Mouse (Mus musculus): ENCODE data around the gene Ppm1b.

Gene Ppm1b

GRCm38 (mm10) chr17:84958411-84958911 lies 1.9 kb downstream of the Ppm1b start:
- peak; percentile 67 for DNase-seq

- no peak for DNase-seq
These were observed 2.6 kb downstream of the Ppm1b start for GRCm38 (mm10) chr17:84958986-84959664.

- DNase-seq = no peak
These were observed 3.1 kb downstream of the Ppm1b start for GRCm38 (mm10) chr17:84959665-84960020.

- DNase-seq = no peak
These were observed 3.6 kb downstream of the Ppm1b start for GRCm38 (mm10) chr17:84960136-84960535.

GRCm38 (mm10) chr17:84962046-84962445 lies 5.5 kb downstream of the Ppm1b start:
- no peak for DNase-seq

- no peak for DNase-seq
These were observed 7.1 kb downstream of the Ppm1b start for GRCm38 (mm10) chr17:84963651-84964050.

GRCm38 (mm10) chr17:84966231-84966630 lies 9.7 kb downstream of the Ppm1b start:
- no peak for DNase-seq

- peak; percentile 38 for DNase-seq
These were observed 10.5 kb downstream of the Ppm1b start for GRCm38 (mm10) chr17:84967045-84967444.

- no peak for DNase-seq
These were observed 13.4 kb downstream of the Ppm1b start for GRCm38 (mm10) chr17:84969916-84970315.

GRCm38 (mm10) chr17:84981721-84982120 lies 25.2 kb downstream of the Ppm1b start:
- DNase-seq = no peak

- DNase-seq = peak; percentile 23
These were observed 26.2 kb downstream of the Ppm1b start for GRCm38 (mm10) chr17:84982735-84983134.

- DNase-seq = no peak
These were observed 29.8 kb downstream of the Ppm1b start for GRCm38 (mm10) chr17:84986368-84986767.

- DNase-seq = no peak
These were observed 31.4 kb downstream of the Ppm1b start for GRCm38 (mm10) chr17:84987834-84988410.

GRCm38 (mm10) chr17:84988514-84988913 lies 32.0 kb downstream of the Ppm1b start:
- DNase-seq = no peak

- no peak for DNase-seq
These were observed 39.3 kb downstream of the Ppm1b start for GRCm38 (mm10) chr17:84995844-84996243.

GRCm38 (mm10) chr17:84997639-84998038 lies 41.1 kb downstream of the Ppm1b start:
- no peak for DNase-seq

GRCm38 (mm10) chr17:84999636-85000035 lies 43.1 kb downstream of the Ppm1b start:
- no peak for DNase-seq

- DNase-seq = no peak
These were observed 56.9 kb downstream of the Ppm1b start for GRCm38 (mm10) chr17:85013485-85013884.

- no peak for DNase-seq
These were observed 58.1 kb downstream of the Ppm1b start for GRCm38 (mm10) chr17:85014632-85015031.

- DNase-seq = no peak
These were observed 61.8 kb downstream of the Ppm1b start for GRCm38 (mm10) chr17:85018344-85018743.

- no peak for DNase-seq
These were observed 62.3 kb downstream of the Ppm1b start for GRCm38 (mm10) chr17:85018794-85019193.

- DNase-seq = no peak
These were observed 63.8 kb downstream of the Ppm1b start for GRCm38 (mm10) chr17:85020343-85020742.

GRCm38 (mm10) chr17:85023247-85024167 lies 67.0 kb downstream of the Ppm1b start:
- DNase-seq = peak; percentile 32

- no peak for DNase-seq
These were observed 67.7 kb downstream of the Ppm1b start for GRCm38 (mm10) chr17:85024237-85024636.
